Mouse (Mus musculus): ENCODE measurements around the gene Syt1. TPM values are rescaled to one million over a fixed set of nuclear protein-coding genes. Genes with fewer than 3 reads are reported as not detected.
A peak's percentile ranks its signal among the peaks of the same experiment; 100 is the strongest.

Syt1 gene
- 34.1 and 37.3 TPM in 2 replicates for polyA plus RNA-seq (2016; fragmentation: Nextera tagmentation; extraction: Ambion mirVana)

GRCm38 (mm10) chr10:109010241-109011193 is at the start of gene Syt1:
Syt1 (minus strand) TSS chr10:109010982.
- H3K4me1 ChIP-seq = peaks cover 9% of the 10 kb centered on the region
- no peaks in the 10 kb centered on the region for H3K9me3 ChIP-seq
- ATAC-seq (ENCODE audit: low FRiP score, low read depth) = peak; percentile 100
- no peaks in the 10 kb centered on the region for H3K36me3 ChIP-seq
- H3K4me3 ChIP-seq = peak within 1 kb of the TSS; percentile 72
- peaks cover 3% of the 10 kb centered on the region; the same call in 1 of the 2 replicates for H3K27me3 ChIP-seq
- 0% methylated on average over 37 of the region's 37 CpGs for WGBS
- H3K4me2 ChIP-seq (replicated peaks) = peak within 1 kb of the TSS; percentile 94
- peak within 1 kb of the TSS; percentile 87 for H3K27ac ChIP-seq (replicated peaks)
- peak within 1 kb of the TSS; percentile 74 for H3K9ac ChIP-seq (replicated peaks)

- Histone ChIP-seq H3K4me1 (no peaks in the 10 kb centered on the region), H3K27me3 (no peaks in the 10 kb centered on the region), H3K9ac (replicated peaks) (no peak overlapping the region), H3K4me3 (no peak overlapping the region), H3K4me2 (replicated peaks) (no peak overlapping the region), H3K9me3 (no peaks in the 10 kb centered on the region), H3K27ac (replicated peaks) (no peak overlapping the region), H3K36me3 (no peaks in the 10 kb centered on the region)
- ATAC-seq (ENCODE audit: low FRiP score, low read depth) = no peak
- 90% methylated on average over 6 of the region's 6 CpGs for WGBS
Measured at GRCm38 (mm10) chr10:109056500-109056899, 45.7 kb upstream of the Syt1 start.

GRCm38 (mm10) chr10:109047537-109047936 is 36.8 kb upstream of the Syt1 start:
- no peak overlapping the region for H3K4me3 ChIP-seq
- no peaks in the 10 kb centered on the region for H3K4me1 ChIP-seq
- H3K27me3 ChIP-seq = no peaks in the 10 kb centered on the region
- no peak for ATAC-seq (ENCODE audit: low FRiP score, low read depth)
- no peak overlapping the region for H3K27ac ChIP-seq (replicated peaks)
- H3K9ac ChIP-seq (replicated peaks) = no peak overlapping the region
- no peaks in the 10 kb centered on the region for H3K9me3 ChIP-seq
- H3K4me2 ChIP-seq (replicated peaks) = no peak overlapping the region
- no peaks in the 10 kb centered on the region for H3K36me3 ChIP-seq
- 81% methylated on average over 5 of the region's 5 CpGs for WGBS

- no peak overlapping the region for H3K4me3 ChIP-seq
- no peak overlapping the region for H3K9ac ChIP-seq (replicated peaks)
- H3K4me2 ChIP-seq (replicated peaks) = no peak overlapping the region
- no peaks in the 10 kb centered on the region for H3K27me3 ChIP-seq
- H3K9me3 ChIP-seq = no peaks in the 10 kb centered on the region
- H3K27ac ChIP-seq (replicated peaks) = no peak overlapping the region
- 88% methylated on average over 2 of the region's 2 CpGs for WGBS
- ATAC-seq (ENCODE audit: low FRiP score, low read depth) = no peak
- H3K36me3 ChIP-seq = no peaks in the 10 kb centered on the region
- H3K4me1 ChIP-seq = no peaks in the 10 kb centered on the region
Measured at GRCm38 (mm10) chr10:109046988-109047387, 36.2 kb upstream of the Syt1 start.

- WGBS = 2% methylated on average over 28 of the region's 29 CpGs
- peaks cover 9% of the 10 kb centered on the region for H3K4me1 ChIP-seq
- no peak overlapping the region for H3K27ac ChIP-seq (replicated peaks)
- peak overlapping the region; percentile 39 for H3K9ac ChIP-seq (replicated peaks)
- peak overlapping the region; percentile 94 for H3K4me2 ChIP-seq (replicated peaks)
- peak overlapping the region; percentile 72 for H3K4me3 ChIP-seq
- ATAC-seq (ENCODE audit: low FRiP score, low read depth) = peak; percentile 56
- peaks cover 3% of the 10 kb centered on the region; the same call in 1 of the 2 replicates for H3K27me3 ChIP-seq
- H3K9me3 ChIP-seq = no peaks in the 10 kb centered on the region
- H3K36me3 ChIP-seq = no peaks in the 10 kb centered on the region
Measured at GRCm38 (mm10) chr10:109011226-109012165, 714 bp upstream of the Syt1 start.

- H3K9me3 ChIP-seq = no peaks in the 10 kb centered on the region
- WGBS = 4% methylated on average over 1 of the region's 1 CpGs
- H3K4me2 ChIP-seq (replicated peaks) = peak overlapping the region; percentile 94
- H3K9ac ChIP-seq (replicated peaks) = peak overlapping the region; percentile 74
- H3K4me1 ChIP-seq = peaks cover 9% of the 10 kb centered on the region
- ATAC-seq (ENCODE audit: low FRiP score, low read depth) = no peak
- H3K27ac ChIP-seq (replicated peaks) = no peak overlapping the region
- peak overlapping the region; percentile 72 for H3K4me3 ChIP-seq
- H3K36me3 ChIP-seq = no peaks in the 10 kb centered on the region
- peaks cover 3% of the 10 kb centered on the region; the same call in 1 of the 2 replicates for H3K27me3 ChIP-seq
Measured at GRCm38 (mm10) chr10:109009831-109010230, 951 bp downstream of the Syt1 start.

- no peak for ATAC-seq (ENCODE audit: low FRiP score, low read depth)
- peak overlapping the region; percentile 94 for H3K4me2 ChIP-seq (replicated peaks)
- 93% methylated on average over 13 of the region's 13 CpGs for WGBS
- H3K36me3 ChIP-seq = no peaks in the 10 kb centered on the region
- 0 out of 2 replicates have a peak overlapping the region, but pooled peaks have one; percentile 13 for H3K4me3 ChIP-seq
- peaks cover 3% of the 10 kb centered on the region; the same call in 1 of the 2 replicates for H3K27me3 ChIP-seq
- peaks cover 9% of the 10 kb centered on the region for H3K4me1 ChIP-seq
- no peaks in the 10 kb centered on the region for H3K9me3 ChIP-seq
- no peak overlapping the region for H3K27ac ChIP-seq (replicated peaks)
- no peak overlapping the region for H3K9ac ChIP-seq (replicated peaks)
Measured at GRCm38 (mm10) chr10:109008456-109008855, 2.3 kb downstream of the Syt1 start.

GRCm38 (mm10) chr10:109003482-109003881 is 7.3 kb downstream of the Syt1 start:
- no peaks in the 10 kb centered on the region for H3K4me1 ChIP-seq
- no peaks in the 10 kb centered on the region for H3K9me3 ChIP-seq
- H3K36me3 ChIP-seq = no peaks in the 10 kb centered on the region
- no peak overlapping the region for H3K4me3 ChIP-seq
- ATAC-seq (ENCODE audit: low FRiP score, low read depth) = no peak
- WGBS = 93% methylated on average over 4 of the region's 4 CpGs
- no peak overlapping the region for H3K4me2 ChIP-seq (replicated peaks)
- H3K27me3 ChIP-seq = no peaks in the 10 kb centered on the region
- H3K27ac ChIP-seq (replicated peaks) = no peak overlapping the region
- no peak overlapping the region for H3K9ac ChIP-seq (replicated peaks)

- Histone ChIP-seq H3K9ac (replicated peaks) (no peak overlapping the region), H3K9me3 (no peaks in the 10 kb centered on the region), H3K27ac (replicated peaks) (no peak overlapping the region), H3K4me2 (replicated peaks) (no peak overlapping the region), H3K36me3 (no peaks in the 10 kb centered on the region), H3K4me1 (no peaks in the 10 kb centered on the region), H3K4me3 (no peak overlapping the region), H3K27me3 (no peaks in the 10 kb centered on the region)
- WGBS = 96% methylated on average over 2 of the region's 2 CpGs
- ATAC-seq (ENCODE audit: low FRiP score, low read depth) = no peak
Measured at GRCm38 (mm10) chr10:108987250-108987649, 23.5 kb downstream of the Syt1 start.

GRCm38 (mm10) chr10:108979660-108980059 is 31.1 kb downstream of the Syt1 start:
- Histone ChIP-seq H3K27me3 (no peaks in the 10 kb centered on the region), H3K4me2 (replicated peaks) (no peak overlapping the region), H3K4me1 (peaks cover 5% of the 10 kb centered on the region; the same call in 1 of the 2 replicates), H3K9ac (replicated peaks) (no peak overlapping the region), H3K4me3 (no peak overlapping the region), H3K9me3 (no peaks in the 10 kb centered on the region), H3K27ac (replicated peaks) (0 out of 2 replicates have a peak overlapping the region, but pooled peaks have one; percentile 27), H3K36me3 (no peaks in the 10 kb centered on the region)
- 39% methylated on average over 6 of the region's 6 CpGs for WGBS
- ATAC-seq (ENCODE audit: low FRiP score, low read depth) = peak; percentile 66; the same call in 1 of the 2 replicates

- WGBS = 94% methylated on average over 5 of the region's 5 CpGs
- no peak overlapping the region for H3K9ac ChIP-seq (replicated peaks)
- no peaks in the 10 kb centered on the region for H3K9me3 ChIP-seq
- no peak overlapping the region for H3K4me2 ChIP-seq (replicated peaks)
- H3K36me3 ChIP-seq = no peaks in the 10 kb centered on the region
- H3K27me3 ChIP-seq = no peaks in the 10 kb centered on the region
- no peak overlapping the region for H3K4me3 ChIP-seq
- no peak overlapping the region for H3K27ac ChIP-seq (replicated peaks)
- H3K4me1 ChIP-seq = no peaks in the 10 kb centered on the region
- ATAC-seq (ENCODE audit: low FRiP score, low read depth) = no peak
Measured at GRCm38 (mm10) chr10:108954952-108955351, 55.8 kb downstream of the Syt1 start.

Data from midbrain, embryonic 12.5 days (tissue).